Mouse (Mus musculus) E14TG2a.4 (cell line): ENCODE measurements around the gene Lmnb2.

Experiments
- CTCF ChIP-seq: conservative IDR thresholded peaks from 2 replicates; pipeline ENCODE4 v1.5.1; 2014; ENCODE audit warnings: low read length
- POU5F1 ChIP-seq: IDR thresholded peaks from 2 replicates; pipeline ENCODE4 v1.6.1; 2014; ENCODE audit warnings: low read length, borderline replicate concordance

- no peak for TF ChIP-seq CTCF
- TF ChIP-seq POU5F1, result no peak
These were observed 13.2 kb upstream of the Lmnb2 start for GRCm38 (mm10) chr10:80931153-80931671.
